Mouse (Mus musculus): Measurements from ENCODE around the gene Bcl11a. TPM values are rescaled to one million over a fixed set of nuclear protein-coding genes. Genes with fewer than 3 reads are reported as not detected.
A peak's percentile ranks its signal among the peaks of the same experiment; 100 is the strongest.

Bcl11a gene
- total and polyA plus RNA-seq, 2 experiments from 2014 or later, result 70.8 to 173 TPM

- H3K9ac ChIP-seq, result peak overlapping the region; percentile 96
- DNase-seq (no peak), ATAC-seq (no peak)
- peak overlapping the region; percentile 99 for H3K27ac ChIP-seq (ENCODE audit: low read depth, low read length)
- peak overlapping the region; percentile 69 for H3K4me3 ChIP-seq (ENCODE audit: low read depth, low read length)
- H3K36me3 ChIP-seq (ENCODE audit: insufficient read depth), result no peaks in the 10 kb centered on the region
- H3K4me1 ChIP-seq (ENCODE audit: insufficient read depth), result peaks cover 6% of the 10 kb centered on the region; the same call in 1 of the 2 replicates
- no peaks in the 10 kb centered on the region for H3K27me3 ChIP-seq (ENCODE audit: insufficient read depth, low read length)
- no peaks in the 10 kb centered on the region for H3K9me3 ChIP-seq (ENCODE audit: low read length)
- under 1% methylated on average over 17 of the region's 17 CpGs for WGBS
- no peak for TF ChIP-seq CTCF (IDR thresholded peaks at IDR 0.05; ENCODE audit: low read depth)
- peak overlapping the region; percentile 98 for H3K4me2 ChIP-seq (ENCODE audit: low read depth)
These were observed 2.2 kb upstream of the Bcl11a start for GRCm38 (mm10) chr11:24075486-24076126.

DNA sequence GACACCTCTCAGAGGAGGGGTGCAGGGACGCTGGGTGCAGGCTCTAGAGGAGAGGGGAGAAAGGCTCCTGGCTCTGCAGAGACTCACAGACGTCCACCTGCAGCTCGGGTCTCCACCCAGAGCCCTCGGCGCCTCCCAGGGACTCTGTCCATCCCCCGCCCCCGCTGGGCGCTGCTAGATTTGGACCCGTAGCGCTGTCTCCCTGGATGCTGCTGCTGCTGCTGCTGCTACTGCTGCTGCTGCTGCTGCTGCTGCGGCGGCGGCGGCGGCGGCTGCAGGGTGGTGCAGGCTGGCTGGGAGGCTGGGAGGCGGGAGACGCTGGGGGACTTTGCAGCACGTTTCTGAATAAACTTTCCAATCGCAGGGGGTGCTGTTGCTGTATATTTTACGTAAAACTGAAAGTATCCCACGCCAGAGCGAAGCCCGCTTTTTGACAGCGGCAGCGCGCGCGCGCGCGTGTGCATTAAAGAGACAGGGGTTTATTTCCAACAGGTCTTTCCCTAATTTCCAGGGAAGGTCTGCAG lies 1.7 kb upstream of the Bcl11a start:
- Histone ChIP-seq H3K9me3 (ENCODE audit: low read length) (no peaks in the 10 kb centered on the region), H3K4me2 (ENCODE audit: low read depth) (peak overlapping the region; percentile 98), H3K4me3 (ENCODE audit: low read depth, low read length) (peak overlapping the region; percentile 69), H3K27me3 (ENCODE audit: insufficient read depth, low read length) (no peaks in the 10 kb centered on the region), H3K4me1 (ENCODE audit: insufficient read depth) (peaks cover 6% of the 10 kb centered on the region; the same call in 1 of the 2 replicates), H3K27ac (ENCODE audit: low read depth, low read length) (peak overlapping the region; percentile 99), H3K9ac (peak overlapping the region; percentile 96), H3K36me3 (ENCODE audit: insufficient read depth) (no peaks in the 10 kb centered on the region)
- TF ChIP-seq CTCF (IDR thresholded peaks at IDR 0.05; ENCODE audit: low read depth), result peak; percentile 69
- WGBS, result 2% methylated on average over 32 of the region's 32 CpGs
- ATAC-seq, result peak; percentile 70
- peak; percentile 94 for DNase-seq

GRCm38 (mm10) chr11:24076821-24077730 lies 780 bp upstream of the Bcl11a start:
- Histone ChIP-seq H3K9ac (peak overlapping the region; percentile 96), H3K27me3 (ENCODE audit: insufficient read depth, low read length) (no peaks in the 10 kb centered on the region), H3K9me3 (ENCODE audit: low read length) (no peaks in the 10 kb centered on the region), H3K4me1 (ENCODE audit: insufficient read depth) (peaks cover 6% of the 10 kb centered on the region; the same call in 1 of the 2 replicates), H3K4me2 (ENCODE audit: low read depth) (peak overlapping the region; percentile 98), H3K4me3 (ENCODE audit: low read depth, low read length) (peak overlapping the region; percentile 69), H3K36me3 (ENCODE audit: insufficient read depth) (no peaks in the 10 kb centered on the region), H3K27ac (ENCODE audit: low read depth, low read length) (peak overlapping the region; percentile 99)
- under 1% methylated on average over 58 of the region's 59 CpGs for WGBS
- peak; percentile 26; the same call in 1 of the 2 replicates for TF ChIP-seq CTCF (IDR thresholded peaks at IDR 0.05; ENCODE audit: low read depth)
- ATAC-seq (peak; percentile 0; the same call in 1 of the 2 replicates), DNase-seq (peak; percentile 74)

DNA sequence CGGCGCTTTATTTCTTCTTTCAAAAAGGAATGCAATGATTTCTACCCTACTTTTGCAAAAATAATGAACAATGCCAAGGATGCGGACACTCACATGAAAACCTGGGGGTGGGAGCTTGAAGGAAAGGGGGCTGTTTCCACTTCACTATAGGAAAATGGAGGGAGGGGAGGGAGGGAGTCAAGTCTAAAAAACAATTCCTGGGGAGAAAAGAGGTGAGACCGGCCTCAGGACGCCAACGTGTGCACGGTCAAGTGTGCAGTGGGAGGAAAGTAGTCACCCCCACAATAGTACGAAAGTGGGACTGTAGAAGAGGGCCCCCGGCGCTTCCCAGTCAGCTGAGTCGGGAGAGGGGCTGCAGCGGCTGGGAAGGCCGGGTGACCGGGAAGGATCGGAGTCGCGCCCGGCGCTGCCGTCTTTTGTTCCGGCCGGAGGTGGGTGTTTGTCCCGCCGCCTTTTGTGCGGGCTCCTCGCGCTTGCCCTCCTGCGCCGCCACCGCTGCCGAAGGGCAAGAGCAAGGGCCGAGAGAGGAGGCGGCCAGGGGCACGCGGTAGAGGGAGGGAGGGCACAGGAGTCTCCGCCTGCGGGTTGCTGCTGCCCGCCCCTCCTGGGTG lies 955 bp downstream of the Bcl11a start:
- TF ChIP-seq CTCF (IDR thresholded peaks at IDR 0.05; ENCODE audit: low read depth), result no peak
- Histone ChIP-seq H3K4me2 (ENCODE audit: low read depth) (peak overlapping the region; percentile 98), H3K27me3 (ENCODE audit: insufficient read depth, low read length) (no peaks in the 10 kb centered on the region), H3K36me3 (ENCODE audit: insufficient read depth) (no peaks in the 10 kb centered on the region), H3K9ac (peak overlapping the region; percentile 96), H3K9me3 (ENCODE audit: low read length) (no peaks in the 10 kb centered on the region), H3K4me3 (ENCODE audit: low read depth, low read length) (peak overlapping the region; percentile 69), H3K27ac (ENCODE audit: low read depth, low read length) (peak overlapping the region; percentile 99), H3K4me1 (ENCODE audit: insufficient read depth) (no peaks in the 10 kb centered on the region)
- WGBS, result under 1% methylated on average over 38 of the region's 38 CpGs
- DNase-seq (no peak), ATAC-seq (no peak)

GRCm38 (mm10) chr11:24079392-24080391 lies 1.8 kb downstream of the Bcl11a start:
- peak overlapping the region; percentile 69 for H3K4me3 ChIP-seq (ENCODE audit: low read depth, low read length)
- no peak for TF ChIP-seq CTCF (IDR thresholded peaks at IDR 0.05; ENCODE audit: low read depth)
- peak overlapping the region; percentile 99 for H3K27ac ChIP-seq (ENCODE audit: low read depth, low read length)
- ATAC-seq, result no peak
- peak overlapping the region; percentile 96 for H3K9ac ChIP-seq
- no peaks in the 10 kb centered on the region for H3K9me3 ChIP-seq (ENCODE audit: low read length)
- no peaks in the 10 kb centered on the region for H3K4me1 ChIP-seq (ENCODE audit: insufficient read depth)
- under 1% methylated on average over 43 of the region's 43 CpGs for WGBS
- no peaks in the 10 kb centered on the region for H3K27me3 ChIP-seq (ENCODE audit: insufficient read depth, low read length)
- peak; percentile 74 for DNase-seq
- H3K4me2 ChIP-seq (ENCODE audit: low read depth), result peak overlapping the region; percentile 98
- H3K36me3 ChIP-seq (ENCODE audit: insufficient read depth), result no peaks in the 10 kb centered on the region

Data from forebrain, postnatal 0 days (tissue).